Mouse (Mus musculus) layer of hippocampus, adult 9-10 months (tissue): ENCODE results near the gene 1700013G24Rik.

Source experiments
- DNase-seq: peaks from one replicate; pipeline ENCODE4 v3.0.0; 2022; ENCODE audit warnings: low spot score

1700013G24Rik gene

DNA sequence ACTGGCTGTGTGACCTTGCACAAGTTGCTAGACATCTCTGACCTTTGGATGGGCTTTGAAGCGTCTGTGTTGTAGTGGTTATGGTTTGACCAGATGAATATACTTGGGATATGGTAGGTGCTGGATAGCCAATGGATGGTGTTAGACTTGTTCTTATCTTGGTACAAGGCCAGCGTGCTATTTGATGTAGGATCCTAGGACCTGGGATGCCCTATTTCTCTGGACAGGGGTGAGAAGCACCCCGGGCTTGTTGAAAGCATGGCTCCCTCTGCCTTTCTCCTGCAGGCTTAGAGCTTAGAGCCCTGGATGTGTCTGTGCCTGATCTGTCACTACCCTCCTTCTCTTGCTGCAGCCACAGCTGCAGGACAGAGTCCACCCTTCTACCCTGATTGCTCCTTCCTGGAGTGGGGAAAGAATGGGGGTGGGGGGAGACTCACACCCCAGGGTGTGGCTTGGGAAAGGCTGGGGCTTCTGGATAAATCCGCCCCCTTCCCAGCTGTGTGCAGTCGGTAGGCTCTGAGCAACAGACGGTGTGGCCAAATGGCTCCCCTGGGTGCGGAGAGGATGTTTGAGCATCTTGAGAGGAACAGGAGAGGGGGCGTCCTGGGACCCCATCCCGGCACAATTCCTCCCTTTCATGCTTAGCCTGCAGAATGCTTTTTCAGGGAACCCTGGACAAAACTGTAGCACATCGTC, 23.1 kb downstream of the 1700013G24Rik start:
- DNase-seq: peak; percentile 25

DNA sequence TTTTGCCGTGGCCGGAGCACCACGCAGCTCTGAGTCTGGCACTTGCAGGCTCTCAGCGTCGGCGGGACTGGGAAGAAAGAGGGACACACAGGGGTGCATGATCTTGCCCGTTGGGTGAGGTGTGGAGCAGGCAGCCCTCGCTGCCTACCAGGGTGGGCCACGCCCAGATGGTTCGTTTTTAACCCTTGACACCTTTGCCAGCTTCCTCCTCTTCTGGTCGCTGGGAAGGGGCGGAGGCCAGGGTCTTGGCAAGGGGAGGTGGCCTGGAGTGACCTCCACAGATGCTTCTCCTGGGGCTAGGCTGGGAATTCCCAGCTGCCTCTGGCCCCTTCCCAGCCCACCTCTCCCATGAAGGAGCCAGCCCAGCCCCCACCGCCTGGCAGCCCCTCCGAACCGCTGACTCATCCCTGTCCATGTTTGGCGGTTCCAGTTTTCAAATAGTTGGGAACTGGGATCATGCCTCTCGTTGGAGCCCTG, 23.7 kb downstream of the 1700013G24Rik start:
- no peak for DNase-seq

DNA sequence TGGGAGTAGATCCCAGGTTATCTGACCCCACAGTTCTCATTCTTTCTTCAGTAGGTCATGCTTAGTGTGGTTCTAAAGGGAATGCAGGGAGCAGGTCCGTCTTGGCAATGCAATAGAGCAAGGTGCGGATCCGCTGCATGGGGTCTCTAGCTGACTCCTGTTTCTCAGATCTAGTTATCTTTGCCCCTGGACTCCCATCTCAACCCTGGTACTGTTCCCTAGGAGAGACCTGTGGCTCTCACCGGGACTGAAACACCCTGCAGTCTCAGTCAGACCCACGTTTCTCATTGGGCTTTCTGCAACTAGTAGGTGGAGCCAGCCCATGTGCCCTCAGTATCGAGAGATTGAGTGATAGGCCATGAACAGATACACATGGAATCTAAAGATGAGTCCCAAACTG, 24.5 kb downstream of the 1700013G24Rik start:
- DNase-seq: no peak

DNA sequence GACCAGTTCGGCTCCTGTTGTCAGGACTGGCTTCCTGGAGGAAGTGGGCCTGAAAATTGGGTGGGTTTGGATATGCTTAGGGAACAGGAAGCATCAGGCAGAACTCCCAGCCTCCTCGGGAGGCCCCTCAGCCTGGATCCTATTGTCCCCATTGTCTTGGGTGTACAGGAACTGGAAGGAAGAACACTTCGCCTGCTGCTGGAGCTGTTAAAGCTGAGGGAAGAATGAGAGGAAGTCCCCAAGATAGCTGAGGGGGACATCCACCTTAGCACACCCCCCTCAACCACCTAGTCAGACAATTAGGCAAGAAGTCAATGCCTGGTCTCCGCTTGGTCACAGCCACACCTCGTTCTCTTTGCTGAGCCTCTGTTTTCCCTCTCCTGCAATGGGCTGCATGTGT, 25.2 kb downstream of the 1700013G24Rik start:
- no peak for DNase-seq

DNA sequence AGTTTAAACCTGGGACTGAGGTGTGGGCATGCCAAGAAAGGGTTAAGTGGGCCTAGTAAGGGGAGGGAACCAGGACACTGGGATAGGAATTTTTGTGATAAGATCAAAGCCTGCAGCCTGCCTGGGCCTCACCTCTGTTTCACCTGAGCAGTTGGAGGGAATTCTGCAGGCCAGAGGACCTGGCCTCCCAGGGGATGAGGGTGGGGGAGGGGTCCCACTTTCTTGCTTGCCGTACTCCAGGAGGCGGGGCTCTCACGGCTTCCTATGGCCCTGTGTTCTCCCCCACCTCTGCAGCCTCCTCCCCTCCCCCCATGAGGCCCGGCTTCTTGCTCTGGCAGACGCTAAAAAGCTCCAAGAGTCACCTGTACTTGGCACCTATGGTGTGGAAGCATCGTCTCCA, 26.7 kb downstream of the 1700013G24Rik start:
- DNase-seq: no peak

DNA sequence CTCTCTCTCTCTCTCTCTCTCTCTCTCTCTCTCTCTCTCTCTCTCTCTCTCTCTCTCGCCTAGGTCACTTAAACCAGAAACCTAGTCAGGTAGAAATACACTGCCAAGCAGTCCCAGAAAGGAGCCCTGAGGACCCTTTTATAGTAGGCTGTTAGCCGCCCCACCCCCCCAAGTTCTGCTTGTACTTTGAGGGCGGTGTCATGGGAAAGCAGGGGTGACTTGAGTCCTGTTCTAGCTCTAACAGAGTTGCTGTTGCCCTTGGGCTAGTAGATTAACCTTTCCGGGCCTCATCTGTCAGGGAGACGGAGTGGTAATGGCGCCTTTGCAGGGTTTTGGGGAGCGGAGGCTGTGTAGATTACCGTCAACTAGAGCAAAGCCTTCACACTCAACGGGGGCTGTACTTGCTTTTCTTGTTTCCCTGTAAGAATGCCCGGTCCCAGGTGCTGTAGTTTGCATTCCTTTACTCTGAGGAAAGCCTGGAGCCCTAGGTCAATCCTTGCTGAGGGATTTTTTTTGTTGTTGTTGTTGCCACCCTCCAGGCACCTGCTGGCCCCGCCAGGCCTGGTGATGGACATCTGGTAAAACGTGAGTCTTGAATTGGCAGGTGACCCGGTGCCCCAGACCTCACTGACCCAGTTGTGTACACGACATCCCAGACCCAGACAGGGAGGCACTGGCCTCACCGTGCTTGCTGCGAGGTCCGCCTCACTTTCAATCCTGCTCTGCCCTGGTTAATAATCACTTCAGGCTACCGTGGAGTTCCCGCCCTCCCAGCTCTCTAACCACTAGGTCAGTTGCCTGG, 27.3 kb downstream of the 1700013G24Rik start:
- DNase-seq: no peak

DNA sequence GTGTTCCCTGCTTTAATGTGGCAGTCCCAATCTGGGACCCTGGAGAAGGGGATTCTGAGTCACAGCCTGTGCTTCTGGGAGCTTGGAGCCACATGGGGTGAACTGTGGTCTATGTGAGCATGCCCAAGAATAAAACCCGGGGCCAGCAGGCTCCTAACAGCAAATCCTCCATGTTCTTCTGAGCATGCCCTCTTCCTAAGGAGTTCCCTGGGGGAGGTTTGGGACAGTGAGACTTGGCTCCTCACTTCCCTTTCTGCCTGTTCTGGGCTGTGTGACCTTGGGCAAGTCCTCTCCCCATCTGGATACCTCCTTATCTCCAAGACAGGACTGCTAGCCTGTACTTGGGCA, 27.9 kb downstream of the 1700013G24Rik start:
- no peak for DNase-seq

DNA sequence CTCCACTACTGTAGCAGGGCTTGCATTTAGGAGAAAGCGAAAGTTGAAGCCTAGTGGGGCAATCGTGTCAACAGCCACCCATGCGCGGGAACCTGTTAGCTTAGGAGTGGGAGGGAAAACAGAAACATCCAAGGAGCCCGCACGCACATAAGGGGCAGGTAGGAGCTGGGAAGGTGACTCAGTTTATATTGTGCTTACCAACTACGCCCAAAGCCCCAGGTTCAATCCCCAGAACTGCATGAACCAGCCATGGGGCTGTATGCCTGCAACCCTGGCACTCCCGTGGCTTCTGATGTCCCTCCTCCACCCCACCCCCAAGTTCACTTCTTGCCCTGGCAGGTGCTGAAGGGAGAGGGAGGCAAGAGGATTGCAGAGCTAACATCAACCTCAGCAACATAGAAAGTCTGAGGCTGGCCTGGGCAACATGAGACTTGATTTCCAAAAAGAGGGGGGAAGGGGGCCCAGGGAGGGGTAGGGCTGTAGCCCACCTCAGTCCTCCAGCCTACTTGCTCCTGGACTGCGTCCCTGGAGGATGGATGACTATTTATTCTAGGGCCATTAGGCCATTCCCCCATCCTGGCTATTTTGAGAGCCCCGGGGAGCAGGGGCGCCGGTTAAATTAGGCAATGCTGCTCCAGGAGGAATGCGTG, 28.4 kb downstream of the 1700013G24Rik start:
- DNase-seq: no peak

DNA sequence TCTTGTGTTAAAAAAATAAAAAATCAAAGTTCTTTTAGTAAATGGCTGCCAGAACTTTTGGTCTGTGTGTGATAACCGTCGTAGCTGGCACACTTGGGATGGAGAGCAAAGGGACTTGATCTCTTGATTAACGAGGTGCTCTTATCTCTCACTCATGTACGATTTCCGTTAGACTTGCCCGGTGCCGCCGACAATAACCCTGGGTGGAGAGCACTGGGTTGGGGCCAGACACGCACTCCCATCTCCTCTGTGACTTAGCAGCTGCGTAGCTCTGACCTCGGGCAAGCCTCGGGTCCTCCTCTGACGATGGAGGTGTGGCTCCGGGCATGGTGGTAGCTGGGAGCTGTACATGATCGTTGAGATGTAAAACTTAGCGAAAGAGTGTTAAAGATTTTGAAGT, 30.8 kb downstream of the 1700013G24Rik start:
- DNase-seq: no peak

DNA sequence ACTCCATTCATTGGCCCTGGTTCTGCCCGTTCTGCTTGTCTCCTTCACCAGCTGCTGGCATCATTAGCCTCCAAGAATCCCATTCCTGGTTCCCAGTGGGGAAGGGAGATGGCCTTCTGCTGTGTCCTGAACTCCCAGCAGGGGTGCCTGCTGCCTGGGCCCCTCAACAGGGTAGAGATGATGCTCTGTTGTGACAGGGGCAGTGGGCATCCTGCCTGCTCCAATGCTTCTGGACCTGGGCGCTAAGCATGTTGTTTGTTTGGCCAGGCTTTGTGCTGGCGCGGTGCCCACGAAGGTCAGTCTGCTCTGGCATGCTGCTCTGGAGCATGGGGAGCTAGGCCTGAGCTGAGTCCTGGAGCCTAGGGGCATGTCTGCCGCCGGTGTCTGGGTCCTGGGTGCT, 31.5 kb downstream of the 1700013G24Rik start:
- DNase-seq: no peak

DNA sequence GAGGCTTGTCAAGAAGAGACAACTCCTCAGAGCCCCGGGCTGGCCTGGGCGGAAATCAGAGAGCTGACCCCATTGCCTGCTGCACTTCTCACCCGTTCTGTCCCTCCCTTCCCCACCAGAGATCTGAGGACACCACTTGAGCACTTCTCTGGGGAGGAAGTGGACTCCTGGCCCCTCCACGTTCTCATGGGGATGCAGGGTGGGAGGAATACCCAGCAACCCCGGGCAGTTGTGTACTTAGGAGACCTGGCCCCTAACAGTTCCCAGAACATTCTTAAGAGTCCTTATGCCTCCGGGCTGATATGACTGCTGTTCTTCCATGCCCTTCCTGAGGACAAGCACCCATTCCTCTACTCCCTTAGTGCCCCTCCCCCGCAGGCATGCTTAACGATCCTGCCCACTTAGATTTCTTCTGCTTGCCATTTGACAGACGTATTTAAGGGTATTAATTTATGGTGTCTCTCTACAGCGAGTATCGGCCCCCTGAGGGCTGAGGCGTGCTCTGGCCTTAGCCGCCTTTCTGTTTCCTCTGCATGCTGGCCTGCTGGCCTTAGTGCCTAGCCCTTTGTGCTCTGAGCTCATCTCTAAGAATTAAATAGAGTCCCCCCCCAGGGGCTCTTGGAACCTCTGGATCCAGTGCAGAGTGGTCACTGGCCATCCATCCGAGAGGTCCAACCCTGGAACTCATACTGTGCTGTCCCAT, 32.3 kb downstream of the 1700013G24Rik start:
- no peak for DNase-seq

DNA sequence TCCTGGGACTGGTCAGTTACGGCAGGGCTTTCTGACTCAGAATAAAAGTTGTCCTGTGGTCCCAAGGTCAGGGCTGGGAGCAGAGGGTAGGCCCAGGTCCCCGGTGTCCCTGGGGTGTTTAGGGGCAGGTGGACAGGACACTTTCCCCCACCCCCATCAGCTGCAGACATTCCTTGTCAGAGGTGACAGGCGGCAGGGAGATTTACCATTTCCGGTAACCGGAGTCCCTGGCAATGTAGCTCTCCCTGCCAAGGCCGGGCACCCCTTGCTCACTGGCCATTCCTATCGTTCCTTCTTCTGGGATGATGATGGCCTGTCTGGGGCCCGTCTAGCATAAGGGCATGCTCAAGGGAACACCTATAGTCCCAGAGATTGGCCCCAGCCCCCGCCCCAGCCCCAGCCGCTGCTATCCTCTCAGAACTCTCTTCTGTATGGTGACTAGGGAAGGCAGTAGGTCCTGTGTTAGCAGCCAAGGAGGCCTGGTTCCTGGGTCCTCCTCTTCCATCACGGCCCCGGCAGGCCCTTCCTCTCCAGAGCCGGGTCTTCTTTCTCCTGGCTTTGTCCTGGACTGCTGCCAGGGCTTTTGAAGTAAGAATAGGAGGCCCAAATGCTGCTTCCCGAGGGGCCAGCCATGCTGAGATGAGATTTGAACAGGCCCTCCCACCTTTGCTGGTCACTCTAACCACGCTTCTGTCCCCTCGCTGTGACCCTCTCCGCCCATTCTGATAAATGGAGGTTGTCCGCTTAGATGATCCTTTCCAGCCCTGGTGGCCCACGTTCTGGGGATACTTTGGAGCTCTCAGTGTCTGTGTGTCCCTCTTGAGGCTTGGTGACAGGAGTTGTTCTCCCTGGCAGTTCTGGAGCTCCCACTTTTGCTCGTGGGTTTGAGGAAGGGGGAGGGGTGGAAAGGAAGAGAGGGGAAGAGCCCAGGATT, 33.3 kb downstream of the 1700013G24Rik start:
- no peak for DNase-seq

DNA sequence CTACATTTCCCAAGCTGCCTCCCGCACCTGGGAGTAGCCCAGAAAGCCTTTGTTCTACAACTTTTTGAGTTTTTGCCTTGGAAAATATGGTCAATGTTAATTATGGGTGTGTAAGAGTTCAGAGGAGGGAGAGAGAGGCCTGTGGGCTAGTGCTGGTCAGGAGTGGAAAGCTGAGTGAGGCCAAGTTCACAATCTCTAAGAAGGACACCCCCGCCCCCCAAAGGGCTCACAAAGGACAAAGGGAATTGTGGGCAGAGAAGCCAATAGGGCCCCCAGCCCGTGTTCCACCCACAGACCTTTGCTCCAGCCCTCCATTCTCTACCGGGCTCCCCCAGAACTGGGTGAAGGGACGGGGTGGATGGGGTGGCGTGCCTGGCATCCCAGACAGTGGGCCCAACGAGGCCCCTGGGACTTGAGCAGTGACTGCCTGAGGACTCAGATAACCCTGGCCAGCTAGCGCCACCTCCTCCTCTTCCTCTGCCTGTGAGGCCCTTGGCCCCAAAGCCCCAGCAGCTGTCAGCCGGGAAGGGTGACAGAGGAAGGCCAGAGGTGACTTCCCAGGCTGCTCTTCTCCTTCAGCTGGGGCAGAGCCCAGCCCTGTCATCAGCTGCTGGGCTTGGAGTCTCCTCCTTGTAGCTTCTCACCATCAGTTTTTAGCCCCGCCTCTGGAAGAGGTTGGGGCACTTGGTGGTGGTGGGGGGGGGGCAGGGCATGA, 34.4 kb downstream of the 1700013G24Rik start:
- no peak for DNase-seq

DNA sequence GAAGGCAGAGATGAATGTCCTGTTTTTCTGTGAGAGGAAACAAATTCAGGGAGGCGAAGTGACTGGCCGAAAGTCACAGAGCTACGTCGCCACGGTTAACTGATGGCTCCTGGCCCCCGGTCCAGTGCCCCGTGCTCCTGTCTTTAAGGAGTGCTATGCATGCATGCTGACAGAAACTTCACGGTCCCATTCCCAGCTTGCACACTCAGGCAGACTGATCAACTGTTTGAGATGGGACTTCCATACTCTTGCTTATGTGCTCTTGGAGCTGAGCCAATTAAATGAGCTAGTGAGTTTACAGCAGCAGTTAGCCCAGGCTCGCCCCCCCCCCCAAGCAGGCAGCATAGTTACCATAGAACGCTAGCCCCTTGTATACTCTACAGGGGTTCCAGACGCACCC, 35.0 kb downstream of the 1700013G24Rik start:
- no peak for DNase-seq

DNA sequence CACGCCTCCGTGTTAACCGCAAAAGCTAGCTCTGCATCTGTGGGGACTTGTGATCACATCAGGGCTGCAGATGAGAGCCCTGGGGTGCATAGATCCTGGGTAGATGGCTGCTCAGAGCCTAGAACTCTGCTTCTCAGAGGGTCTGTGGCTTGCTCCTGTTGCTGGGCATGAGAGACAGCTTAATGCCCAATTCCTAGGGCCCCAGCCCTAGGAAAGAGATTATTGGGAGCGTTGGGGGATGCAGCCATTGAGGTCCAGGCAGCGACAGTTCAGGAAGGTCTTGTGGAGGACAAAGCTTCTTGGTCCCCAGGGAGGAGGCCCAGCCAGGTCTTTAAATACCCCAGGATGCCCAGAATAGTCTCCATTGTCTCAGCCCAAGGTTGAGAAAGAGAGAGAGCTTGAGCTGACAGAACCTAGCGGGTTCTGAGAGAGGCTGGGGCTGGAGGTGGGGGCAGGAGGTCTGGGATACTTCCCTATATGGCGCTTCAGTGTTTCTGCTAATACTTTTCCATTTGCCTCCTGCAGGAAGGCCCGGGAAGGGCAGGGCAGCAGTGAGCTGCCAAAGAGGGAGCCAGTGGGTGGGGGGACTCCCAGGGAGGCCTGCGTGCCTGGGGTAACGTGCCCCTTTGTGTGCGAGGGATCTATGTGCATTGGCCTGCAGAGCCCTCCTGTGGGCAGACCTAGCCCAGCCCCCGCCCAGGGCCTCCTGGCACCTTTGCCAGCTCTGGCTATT, 35.7 kb downstream of the 1700013G24Rik start:
- no peak for DNase-seq

DNA sequence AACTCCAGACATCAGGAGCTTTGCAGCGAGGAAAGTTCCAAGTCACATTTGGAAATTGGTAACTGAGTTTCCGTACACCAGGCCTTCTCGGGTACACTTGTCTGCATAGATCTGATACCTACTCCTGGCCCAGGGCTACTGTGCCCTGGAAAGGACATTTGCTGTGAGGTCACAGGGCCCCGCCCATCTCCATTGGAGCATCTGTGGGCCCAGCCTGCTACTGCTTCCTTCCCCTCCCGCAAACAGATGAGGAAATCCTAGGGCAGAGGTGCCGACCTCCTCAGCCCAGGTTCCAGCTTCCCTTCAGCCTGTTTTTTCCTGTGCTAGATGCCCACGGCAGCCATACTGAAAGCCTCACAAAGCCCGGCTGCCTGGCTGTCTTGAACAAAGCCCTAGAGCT, 36.9 kb downstream of the 1700013G24Rik start:
- no peak for DNase-seq

DNA sequence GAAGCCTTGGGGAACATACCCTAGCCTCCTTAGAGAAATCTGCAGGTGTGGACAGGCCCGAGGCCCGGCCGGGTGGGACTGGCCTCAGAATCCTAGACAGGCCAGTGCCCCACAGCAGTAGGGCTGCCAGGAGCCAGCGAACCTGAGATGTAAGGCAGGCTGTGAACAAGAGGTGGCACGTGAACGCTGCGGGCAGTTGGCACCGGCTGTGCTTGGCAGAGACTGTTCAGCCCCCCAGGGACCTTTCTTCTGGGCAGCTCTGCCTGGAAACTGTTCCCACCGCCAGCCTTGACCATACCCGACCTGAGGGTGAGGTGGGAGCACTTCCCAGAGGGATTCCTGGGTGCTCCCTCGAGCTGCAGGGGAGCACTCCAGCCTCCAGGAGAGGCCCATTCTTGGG, 39.5 kb downstream of the 1700013G24Rik start:
- DNase-seq: no peak

DNA sequence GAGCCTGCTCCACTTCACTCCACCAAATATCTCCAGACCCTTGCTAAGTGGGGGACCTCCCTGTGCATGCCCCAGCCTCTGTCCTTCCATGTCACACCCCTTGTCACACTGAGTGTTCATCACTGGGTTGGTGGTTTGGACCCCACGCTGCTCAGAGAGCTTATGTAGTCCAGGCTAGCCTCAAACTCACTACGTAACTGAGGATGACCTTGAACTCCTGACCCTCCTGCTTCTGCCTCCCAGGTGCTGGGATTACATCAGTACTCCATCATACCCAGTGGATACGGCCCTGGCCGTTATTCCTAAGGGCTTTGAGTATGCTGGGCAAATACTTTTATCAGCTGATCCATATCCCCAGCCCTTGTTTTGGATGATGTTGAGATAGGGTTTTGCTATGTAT, 40.1 kb downstream of the 1700013G24Rik start:
- no peak for DNase-seq

DNA sequence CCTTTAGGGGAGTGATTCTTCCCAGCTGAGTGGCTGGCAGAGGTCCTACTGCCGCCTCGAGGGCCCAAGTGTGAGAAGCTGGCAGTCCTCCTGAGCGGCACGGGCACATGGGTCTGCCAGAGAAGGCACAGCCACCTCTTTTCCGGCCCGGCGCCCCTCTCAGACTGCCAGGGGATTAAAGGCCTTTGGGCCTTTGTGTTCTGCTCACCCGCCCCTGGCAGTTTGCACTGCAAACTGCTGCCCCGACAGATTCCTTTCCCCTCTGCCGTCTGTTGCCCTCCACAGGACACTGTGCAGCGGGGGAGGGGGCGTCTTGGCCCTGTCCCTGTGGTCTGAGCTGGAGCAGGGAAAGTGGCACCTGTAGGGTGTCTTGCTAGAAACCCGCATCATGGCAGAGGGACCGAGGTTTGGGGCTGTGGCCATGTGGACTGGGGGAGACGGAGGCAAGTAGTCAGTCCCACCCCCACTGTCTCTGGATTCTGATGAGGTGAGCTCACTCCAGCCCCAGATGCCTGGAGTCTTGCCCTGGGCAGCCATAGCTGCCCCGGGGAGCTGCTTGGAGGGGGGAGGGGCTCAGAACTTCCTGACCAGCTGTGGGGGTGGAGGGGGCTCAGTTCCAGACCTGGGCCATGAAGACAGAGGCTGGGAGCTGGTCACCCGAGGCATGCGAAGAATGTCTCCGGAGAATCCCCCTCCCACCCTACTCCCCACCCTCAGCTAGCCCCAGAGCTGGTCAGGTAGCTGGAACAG, 41.8 kb downstream of the 1700013G24Rik start:
- no peak for DNase-seq
